Mouse (Mus musculus): ENCODE measurements around the gene Foxp1. TPM values are rescaled to one million over a fixed set of nuclear protein-coding genes. Genes with fewer than 3 reads are reported as not detected.

Gene Foxp1
- polyA plus RNA-seq, 1 experiment, result 17.7 TPM

DNA sequence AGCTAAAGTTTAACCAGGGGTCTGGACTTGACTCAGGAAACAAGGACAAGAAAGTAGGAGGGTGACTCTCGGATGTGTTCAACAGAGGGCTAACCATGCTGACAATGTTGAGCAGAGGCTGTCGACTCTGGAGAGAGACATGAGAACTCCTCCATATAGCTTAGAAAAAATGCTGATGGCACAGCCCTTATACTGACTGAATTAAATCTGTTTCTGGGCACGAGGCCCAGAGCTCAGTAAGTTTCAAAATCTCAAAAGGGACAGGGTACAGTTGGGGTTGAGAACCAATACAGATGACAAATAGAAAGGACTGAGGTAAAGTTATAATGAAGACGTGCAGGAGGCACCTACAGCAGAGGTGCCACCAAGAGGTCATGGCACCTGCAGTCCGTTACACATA lies 241.9 kb downstream of the Foxp1 start:
- Histone ChIP-seq H3K36me3 (ENCODE audit: control insufficient read depth, insufficient read depth) (no peaks in the 10 kb centered on the region), H3K79me2 (ENCODE audit: control insufficient read depth, insufficient read depth) (no peaks in the 10 kb centered on the region), H3ac (ENCODE audit: control insufficient read depth, insufficient read length) (no peak overlapping the region), H3K4me2 (ENCODE audit: low read depth) (no peak overlapping the region), H3K4me3 (no peak overlapping the region), H3K27me3 (ENCODE audit: control insufficient read depth, insufficient read depth, insufficient read length) (no peaks in the 10 kb centered on the region)
- TF ChIP-seq POLR2A (IDR thresholded peaks at IDR 0.05; ENCODE audit: insufficient read length, low read depth), result no peak
- TF ChIP-seq E2F4 (IDR thresholded peaks at IDR 0.05; ENCODE audit: insufficient read depth), result no peak
- TF ChIP-seq REST (IDR thresholded peaks at IDR 0.05; ENCODE audit: insufficient read depth, insufficient read length), result no peak

DNA sequence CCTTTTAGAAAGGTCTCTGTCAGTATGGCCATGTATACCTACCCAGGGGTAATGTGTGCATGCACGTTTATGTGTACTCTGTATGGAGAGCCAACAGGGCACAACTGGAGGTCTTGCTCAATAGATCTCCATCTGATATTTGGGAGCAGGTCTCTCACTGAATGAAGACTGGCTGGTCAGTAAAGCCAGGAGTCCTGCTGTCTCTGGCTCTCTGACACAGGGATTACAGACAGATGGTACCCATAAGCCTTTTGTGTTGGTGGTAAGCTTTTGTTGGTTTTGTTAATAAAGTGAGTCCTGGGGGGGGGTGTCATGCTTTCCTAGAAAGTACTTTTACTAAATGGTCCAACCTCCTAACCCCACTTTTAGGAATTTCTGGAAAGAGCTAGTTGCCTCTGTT lies 245.3 kb downstream of the Foxp1 start:
- H3K27me3 ChIP-seq (ENCODE audit: control insufficient read depth, insufficient read depth, insufficient read length), result no peaks in the 10 kb centered on the region
- H3K79me2 ChIP-seq (ENCODE audit: control insufficient read depth, insufficient read depth), result no peaks in the 10 kb centered on the region
- TF ChIP-seq TCF3 (IDR thresholded peaks at IDR 0.05; ENCODE audit: insufficient read length, low read depth) (no peak), E2F4 (IDR thresholded peaks at IDR 0.05; ENCODE audit: insufficient read depth) (no peak), USF1 (IDR thresholded peaks at IDR 0.05; ENCODE audit: low read depth) (no peak), POLR2A (IDR thresholded peaks at IDR 0.05; ENCODE audit: insufficient read length, low read depth) (no peak), SRF (IDR thresholded peaks at IDR 0.05; ENCODE audit: control insufficient read depth, insufficient read length, low read depth) (no peak), TCF12 (IDR thresholded peaks at IDR 0.05; ENCODE audit: insufficient read depth, poor library complexity, severe bottlenecking) (no peak), MAX (IDR thresholded peaks at IDR 0.05; ENCODE audit: low read depth) (no peak)

GRCm38 (mm10) chr6:99276297-99276653 lies 246.2 kb downstream of the Foxp1 start:
- H3ac ChIP-seq (ENCODE audit: control insufficient read depth, insufficient read length), result no peak overlapping the region
- no peak overlapping the region for H3K4me3 ChIP-seq
- no peak overlapping the region for H3K4me2 ChIP-seq (ENCODE audit: low read depth)
- H3K79me2 ChIP-seq (ENCODE audit: control insufficient read depth, insufficient read depth), result no peaks in the 10 kb centered on the region
- H3K27me3 ChIP-seq (ENCODE audit: control insufficient read depth, insufficient read depth, insufficient read length), result no peaks in the 10 kb centered on the region
- TF ChIP-seq MYOD1 (IDR thresholded peaks at IDR 0.05; ENCODE audit: control insufficient read depth in 1 of 3, insufficient read length in 2 of 3, low read depth in 2 of 3) (no peak), E2F4 (IDR thresholded peaks at IDR 0.05; ENCODE audit: insufficient read depth) (no peak), USF1 (IDR thresholded peaks at IDR 0.05; ENCODE audit: low read depth) (no peak), REST (IDR thresholded peaks at IDR 0.05; ENCODE audit: insufficient read depth, insufficient read length) (no peak), POLR2A (IDR thresholded peaks at IDR 0.05; ENCODE audit: insufficient read length, low read depth) (no peak), SRF (IDR thresholded peaks at IDR 0.05; ENCODE audit: control insufficient read depth, insufficient read length, low read depth) (no peak), CEBPB (IDR thresholded peaks at IDR 0.05; ENCODE audit: insufficient read depth, poor library complexity, severe bottlenecking) (no peak), TCF12 (IDR thresholded peaks at IDR 0.05; ENCODE audit: insufficient read depth, poor library complexity, severe bottlenecking) (no peak)
- peaks cover 3% of the 10 kb centered on the region for H3K36me3 ChIP-seq (ENCODE audit: control insufficient read depth, insufficient read depth)

More for the DNA sequence above, 245.3 kb downstream of the Foxp1 start:
- H3K36me3 ChIP-seq (ENCODE audit: control insufficient read depth, insufficient read depth), result peaks cover 3% of the 10 kb centered on the region
- H3ac ChIP-seq (ENCODE audit: control insufficient read depth, insufficient read length), result no peak overlapping the region
- no peak overlapping the region for H3K4me2 ChIP-seq (ENCODE audit: low read depth)
- H3K4me3 ChIP-seq, result no peak overlapping the region

GRCm38 (mm10) chr6:99275381-99276296 lies 246.9 kb downstream of the Foxp1 start:
- Histone ChIP-seq H3K79me2 (ENCODE audit: control insufficient read depth, insufficient read depth) (no peaks in the 10 kb centered on the region), H3K36me3 (ENCODE audit: control insufficient read depth, insufficient read depth) (peaks cover 3% of the 10 kb centered on the region), H3K4me2 (ENCODE audit: low read depth) (no peak overlapping the region), H3ac (ENCODE audit: control insufficient read depth, insufficient read length) (no peak overlapping the region), H3K4me3 (no peak overlapping the region), H3K27me3 (ENCODE audit: control insufficient read depth, insufficient read depth, insufficient read length) (no peaks in the 10 kb centered on the region)
- TF ChIP-seq POLR2AphosphoS2 (IDR thresholded peaks at IDR 0.05; ENCODE audit: insufficient read length, low read depth) (no peak), MYOG (IDR thresholded peaks at IDR 0.05; ENCODE audit: control insufficient read depth in 1 of 3, insufficient read depth in 1 of 3, insufficient read length in 2 of 3, low read depth in 2 of 3) (no peak), MYOD1 (IDR thresholded peaks at IDR 0.05; ENCODE audit: control insufficient read depth in 1 of 3, insufficient read length in 2 of 3, low read depth in 2 of 3) (no peak), REST (IDR thresholded peaks at IDR 0.05; ENCODE audit: insufficient read depth, insufficient read length) (no peak), CEBPB (IDR thresholded peaks at IDR 0.05; ENCODE audit: insufficient read depth, poor library complexity, severe bottlenecking) (no peak), POLR2A (IDR thresholded peaks at IDR 0.05; ENCODE audit: insufficient read length, low read depth) (no peak), MAX (IDR thresholded peaks at IDR 0.05; ENCODE audit: low read depth) (no peak), E2F4 (IDR thresholded peaks at IDR 0.05; ENCODE audit: insufficient read depth) (no peak), USF1 (IDR thresholded peaks at IDR 0.05; ENCODE audit: low read depth) (no peak), TCF3 (IDR thresholded peaks at IDR 0.05; ENCODE audit: insufficient read length, low read depth) (no peak), TCF12 (IDR thresholded peaks at IDR 0.05; ENCODE audit: insufficient read depth, poor library complexity, severe bottlenecking) (no peak), SRF (IDR thresholded peaks at IDR 0.05; ENCODE audit: control insufficient read depth, insufficient read length, low read depth) (no peak)

- no peak overlapping the region for H3K4me2 ChIP-seq (ENCODE audit: low read depth)
- TF ChIP-seq MYOD1 (IDR thresholded peaks at IDR 0.05; ENCODE audit: control insufficient read depth in 1 of 3, insufficient read length in 2 of 3, low read depth in 2 of 3), result no peak
- TF ChIP-seq SRF (IDR thresholded peaks at IDR 0.05; ENCODE audit: control insufficient read depth, insufficient read length, low read depth), result no peak
- no peak for TF ChIP-seq CEBPB (IDR thresholded peaks at IDR 0.05; ENCODE audit: insufficient read depth, poor library complexity, severe bottlenecking)
- TF ChIP-seq POLR2A (IDR thresholded peaks at IDR 0.05; ENCODE audit: insufficient read length, low read depth), result no peak
- no peak for TF ChIP-seq USF1 (IDR thresholded peaks at IDR 0.05; ENCODE audit: low read depth)
- TF ChIP-seq REST (IDR thresholded peaks at IDR 0.05; ENCODE audit: insufficient read depth, insufficient read length), result no peak
- TF ChIP-seq TCF3 (IDR thresholded peaks at IDR 0.05; ENCODE audit: insufficient read length, low read depth), result no peak
- no peak for TF ChIP-seq POLR2AphosphoS2 (IDR thresholded peaks at IDR 0.05; ENCODE audit: insufficient read length, low read depth)
- TF ChIP-seq E2F4 (IDR thresholded peaks at IDR 0.05; ENCODE audit: insufficient read depth), result no peak
- TF ChIP-seq MAX (IDR thresholded peaks at IDR 0.05; ENCODE audit: low read depth), result no peak
- no peak for TF ChIP-seq TCF12 (IDR thresholded peaks at IDR 0.05; ENCODE audit: insufficient read depth, poor library complexity, severe bottlenecking)
- no peaks in the 10 kb centered on the region for H3K27me3 ChIP-seq (ENCODE audit: control insufficient read depth, insufficient read depth, insufficient read length)
- no peak overlapping the region for H3K4me3 ChIP-seq
- H3K36me3 ChIP-seq (ENCODE audit: control insufficient read depth, insufficient read depth), result peaks cover 3% of the 10 kb centered on the region
- H3ac ChIP-seq (ENCODE audit: control insufficient read depth, insufficient read length), result no peak overlapping the region
- no peaks in the 10 kb centered on the region for H3K79me2 ChIP-seq (ENCODE audit: control insufficient read depth, insufficient read depth)
These were observed 247.9 kb downstream of the Foxp1 start for GRCm38 (mm10) chr6:99274667-99275066.
